Mouse (Mus musculus): ENCODE measurements at regions not wholly inside any gene's neighbourhood (a gene's known extent, or its start where the extent isn't known, plus 50 kb on each side); places are given as distances from the start of the nearest gene placed in this dataset.

DNA sequence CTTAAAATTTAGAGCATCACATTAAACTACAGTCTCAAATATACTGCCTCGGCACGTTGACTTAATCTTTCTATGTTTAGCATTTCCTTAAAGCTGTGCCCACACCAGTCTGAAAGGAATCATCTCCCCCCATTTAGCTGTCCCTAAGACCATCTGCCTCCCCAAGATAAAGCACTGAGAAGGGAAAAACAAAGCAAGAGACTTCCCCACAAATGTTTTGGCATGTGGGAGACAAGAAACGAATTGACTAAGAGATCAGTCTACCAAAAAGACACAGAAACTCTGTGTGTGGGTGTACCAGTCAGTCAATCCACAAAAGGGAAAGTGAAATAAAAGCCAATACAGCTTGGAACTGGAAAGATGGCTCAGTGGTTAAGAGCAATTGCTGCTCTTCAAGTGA is 306.6 kb upstream of the Sgcd start:
- TF ChIP-seq CTCF (IDR thresholded peaks at IDR 0.05; ENCODE audit: control insufficient read depth, insufficient read depth, insufficient read length) (no peak), MYOD1 (IDR thresholded peaks at IDR 0.05; ENCODE audit: control insufficient read depth, insufficient read length, low read depth) (no peak), MAX (IDR thresholded peaks at IDR 0.05) (no peak), MYOG (IDR thresholded peaks at IDR 0.05; ENCODE audit: control insufficient read depth, extremely low read depth, insufficient read length) (no peak), FOSL1 (IDR thresholded peaks at IDR 0.05; ENCODE audit: insufficient read depth, low read length, poor library complexity, severe bottlenecking) (no peak)
